Mouse (Mus musculus) midbrain, embryonic 10.5 days (tissue): ENCODE measurements around the gene Aqp8. TPM values are rescaled to one million over a fixed set of nuclear protein-coding genes. Genes with fewer than 3 reads are reported as not detected.

Experiments
- DNase-seq: peaks from one replicate; pipeline ENCODE4 v3.0.0-alpha.2; 2017; ENCODE audit warnings: low spot score
- H3K27ac ChIP-seq: fragments of 300-500 bp; sonication (generic); replicated peaks from 2 replicates; pipeline ENCODE4 v1.5.1; 2016; ENCODE audit warnings: mild to moderate bottlenecking
- H3K27me3 ChIP-seq: fragments of 300-500 bp; sonication (generic); 2 replicates; pipeline ENCODE4 v1.6.1; 2016; ENCODE audit warnings: low read depth, mild to moderate bottlenecking; ENCODE audit not compliant: poor library complexity, severe bottlenecking
- H3K36me3 ChIP-seq: fragments of 300-500 bp; sonication (generic); 2 replicates; pipeline ENCODE4 v1.6.1; 2016; ENCODE audit warnings: mild to moderate bottlenecking, moderate library complexity
- H3K4me1 ChIP-seq: fragments of 300-500 bp; sonication (generic); 2 replicates; pipeline ENCODE4 v1.6.1; 2016
- H3K4me3 ChIP-seq: fragments of 300-500 bp; sonication (generic); 2 replicates; pipeline ENCODE4 v1.5.1; 2016; ENCODE audit warnings: mild to moderate bottlenecking, moderate library complexity
- H3K9me3 ChIP-seq: fragments of 300-500 bp; sonication (generic); replicated peaks from 2 replicates; pipeline ENCODE4 v1.6.1; 2016; ENCODE audit warnings: mild to moderate bottlenecking
- WGBS: fragments of 180-500 bp; shearing (Covaris S2); methylation state at CpG from one replicate; pipeline ENCODE4 v1.1.7; 2016; 5-methylcytosine and 5-hydroxymethylcytosine counted together
- polyA plus RNA-seq: library from polyadenylated mRNA; unstranded; fragments of >200 nt; fragmentation: Nextera tagmentation; extraction: Ambion mirVana; gene quantifications from 2 replicates; pipeline ENCODE4 v1.2.1, GENCODE M21; 2016

Gene Aqp8
- polyA plus RNA-seq, result 0.41 and 1.1 TPM in 2 replicates

- Histone ChIP-seq H3K36me3 (no peaks in the 10 kb centered on the region), H3K27me3 (no peaks in the 10 kb centered on the region), H3K4me1 (no peaks in the 10 kb centered on the region), H3K4me3 (no peak within 1 kb of the TSS), H3K9me3 (no peaks in the 10 kb centered on the region), H3K27ac (no peak within 1 kb of the TSS)
- DNase-seq, result no peak
- 85% methylated on average over 9 of the region's 9 CpGs for WGBS
Observed at GRCm38 (mm10) chr7:123462070-123462501, at the start of gene Aqp8. TSS of gene Aqp8 (plus strand) at chr7:123462291.

DNA sequence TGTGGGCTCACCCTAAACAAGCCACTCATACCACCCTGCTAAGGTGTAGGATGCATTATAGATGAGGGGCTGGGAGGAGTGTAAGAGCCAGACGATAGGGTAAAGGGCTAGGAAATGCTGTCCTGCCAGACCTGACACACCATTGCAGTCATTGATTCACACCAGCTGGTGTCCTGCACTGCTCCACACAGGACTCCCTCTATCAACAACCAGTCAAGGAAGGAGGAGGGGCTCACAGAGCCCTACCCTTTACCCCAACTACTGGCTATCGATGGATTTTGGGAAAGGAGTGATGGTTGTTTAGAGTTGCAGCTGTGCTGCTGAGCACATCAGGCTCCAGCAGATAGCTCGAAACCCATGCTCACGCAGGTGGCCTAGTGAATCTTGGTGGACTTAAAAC lies 45.3 kb upstream of the Aqp8 start:
- H3K4me1 ChIP-seq, result no peaks in the 10 kb centered on the region
- H3K4me3 ChIP-seq, result no peak overlapping the region
- H3K9me3 ChIP-seq, result no peaks in the 10 kb centered on the region
- 85% methylated on average over 4 of the region's 4 CpGs for WGBS
- peaks cover 58% of the 10 kb centered on the region for H3K36me3 ChIP-seq
- DNase-seq, result no peak
- no peak overlapping the region for H3K27ac ChIP-seq
- H3K27me3 ChIP-seq, result no peaks in the 10 kb centered on the region

DNA sequence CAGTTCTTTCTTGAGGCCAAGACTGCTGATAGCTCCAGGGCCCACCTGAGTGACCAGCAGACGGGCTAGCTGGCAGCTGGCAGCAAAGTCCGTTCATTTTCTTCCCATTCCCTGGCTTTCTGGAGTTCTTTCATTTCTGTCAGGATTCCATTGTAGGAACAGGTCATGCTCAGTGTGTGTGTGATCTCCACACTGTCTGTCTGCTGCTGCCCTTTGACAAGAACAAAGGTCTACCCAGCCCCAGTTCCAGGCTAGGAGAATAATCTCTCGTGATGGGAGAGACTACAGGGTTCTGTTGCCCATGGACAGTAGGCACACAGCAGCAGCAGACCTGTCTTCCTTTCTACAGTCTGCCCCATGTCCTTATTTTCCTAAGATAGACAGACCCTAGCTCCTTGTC lies 44.4 kb upstream of the Aqp8 start:
- Histone ChIP-seq H3K36me3 (peaks cover 60% of the 10 kb centered on the region), H3K4me3 (no peak overlapping the region), H3K4me1 (no peaks in the 10 kb centered on the region), H3K9me3 (no peaks in the 10 kb centered on the region), H3K27ac (no peak overlapping the region), H3K27me3 (no peaks in the 10 kb centered on the region)
- DNase-seq, result no peak
- WGBS, result 91% methylated on average over 3 of the region's 3 CpGs

DNA sequence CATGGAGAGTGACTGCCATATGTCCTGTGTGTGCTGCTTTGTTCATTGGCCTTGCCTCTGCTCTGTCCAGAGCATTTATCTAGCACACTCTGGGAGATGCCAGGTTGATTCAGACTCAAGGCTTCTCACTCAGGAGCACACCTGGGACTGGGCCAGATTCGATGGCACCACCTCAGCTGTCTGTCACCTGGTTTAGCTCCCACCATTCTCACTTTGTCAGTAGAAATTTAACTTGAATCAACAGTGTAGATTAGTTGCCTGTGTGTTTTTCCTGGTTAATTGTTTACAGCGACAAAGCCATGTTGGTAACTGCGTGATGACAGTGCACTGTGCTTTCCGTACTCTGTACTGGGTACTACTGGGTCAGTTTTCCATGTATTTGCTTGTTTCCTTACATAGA lies 42.1 kb upstream of the Aqp8 start:
- no peak overlapping the region for H3K4me3 ChIP-seq
- peaks cover 68% of the 10 kb centered on the region for H3K36me3 ChIP-seq
- no peaks in the 10 kb centered on the region for H3K4me1 ChIP-seq
- WGBS, result 95% methylated on average over 4 of the region's 4 CpGs
- no peak for DNase-seq
- H3K27me3 ChIP-seq, result no peaks in the 10 kb centered on the region
- no peaks in the 10 kb centered on the region for H3K9me3 ChIP-seq
- H3K27ac ChIP-seq, result no peak overlapping the region

DNA sequence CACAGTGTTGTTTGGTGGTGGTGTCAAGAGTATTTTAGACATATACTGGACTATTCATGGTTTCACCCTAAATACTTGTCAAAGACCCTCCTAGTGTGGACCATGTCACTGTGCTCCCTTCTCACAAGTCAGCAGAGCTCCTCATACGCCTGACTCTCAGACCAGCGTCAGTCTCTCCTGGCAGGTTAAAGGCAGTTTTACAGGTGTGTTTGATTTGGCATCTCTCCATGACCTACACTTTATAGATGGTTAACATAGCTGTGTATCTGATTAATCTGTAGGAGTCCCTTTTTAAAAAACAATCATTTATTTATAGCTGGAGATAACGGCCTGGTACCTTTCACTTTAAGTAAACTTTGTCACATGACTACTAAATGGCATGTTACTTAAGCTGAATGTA lies 40.1 kb upstream of the Aqp8 start:
- WGBS, result 95% methylated on average over 3 of the region's 3 CpGs
- peaks cover 77% of the 10 kb centered on the region for H3K36me3 ChIP-seq

GRCm38 (mm10) chr7:123424281-123424680 lies 37.8 kb upstream of the Aqp8 start:
- DNase-seq, result no peak
- Histone ChIP-seq H3K9me3 (no peaks in the 10 kb centered on the region), H3K27ac (no peak overlapping the region), H3K4me1 (no peaks in the 10 kb centered on the region), H3K4me3 (no peak overlapping the region), H3K27me3 (no peaks in the 10 kb centered on the region), H3K36me3 (peaks cover 75% of the 10 kb centered on the region)
- WGBS, result 93% methylated on average over 6 of the region's 6 CpGs

More for the DNA sequence above, 40.1 kb upstream of the Aqp8 start:
- Histone ChIP-seq H3K4me1 (no peaks in the 10 kb centered on the region), H3K9me3 (no peaks in the 10 kb centered on the region), H3K27ac (no peak overlapping the region), H3K4me3 (no peak overlapping the region), H3K27me3 (no peaks in the 10 kb centered on the region)
- DNase-seq, result no peak

DNA sequence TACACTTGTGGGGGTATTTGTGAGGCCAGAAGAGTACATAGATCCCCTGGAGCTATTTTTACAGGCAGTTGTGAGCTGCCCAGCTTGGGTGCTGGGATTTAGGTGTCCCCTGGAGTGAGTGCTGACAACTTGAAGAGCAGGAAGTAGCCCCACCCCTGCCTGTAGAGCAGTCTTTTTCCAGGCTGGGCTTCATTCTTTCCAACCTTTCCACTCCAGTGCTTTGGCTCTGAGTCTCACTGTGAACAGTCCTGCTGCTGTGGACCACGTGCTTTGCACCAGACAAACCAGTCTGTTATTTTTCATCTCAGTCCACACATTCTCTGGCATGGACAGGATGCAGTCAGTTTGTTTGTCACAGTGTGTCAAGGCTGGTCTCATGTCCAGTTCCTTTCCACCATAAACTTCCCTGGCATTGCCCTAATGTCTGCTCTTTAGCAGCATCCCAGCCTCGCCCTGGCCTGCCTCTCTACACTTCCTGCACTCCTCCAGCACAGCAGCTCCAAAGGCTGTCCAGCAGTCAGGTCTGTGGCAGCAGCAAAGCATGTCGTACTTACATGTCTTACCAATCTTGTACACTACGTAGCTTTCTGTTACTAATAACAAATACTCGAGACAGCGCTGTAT lies 36.8 kb upstream of the Aqp8 start:
- H3K27me3 ChIP-seq, result no peaks in the 10 kb centered on the region
- no peak overlapping the region for H3K4me3 ChIP-seq
- no peaks in the 10 kb centered on the region for H3K4me1 ChIP-seq
- no peak for DNase-seq
- H3K27ac ChIP-seq, result no peak overlapping the region
- H3K36me3 ChIP-seq, result peaks cover 73% of the 10 kb centered on the region
- 85% methylated on average over 6 of the region's 6 CpGs for WGBS
- H3K9me3 ChIP-seq, result no peaks in the 10 kb centered on the region

DNA sequence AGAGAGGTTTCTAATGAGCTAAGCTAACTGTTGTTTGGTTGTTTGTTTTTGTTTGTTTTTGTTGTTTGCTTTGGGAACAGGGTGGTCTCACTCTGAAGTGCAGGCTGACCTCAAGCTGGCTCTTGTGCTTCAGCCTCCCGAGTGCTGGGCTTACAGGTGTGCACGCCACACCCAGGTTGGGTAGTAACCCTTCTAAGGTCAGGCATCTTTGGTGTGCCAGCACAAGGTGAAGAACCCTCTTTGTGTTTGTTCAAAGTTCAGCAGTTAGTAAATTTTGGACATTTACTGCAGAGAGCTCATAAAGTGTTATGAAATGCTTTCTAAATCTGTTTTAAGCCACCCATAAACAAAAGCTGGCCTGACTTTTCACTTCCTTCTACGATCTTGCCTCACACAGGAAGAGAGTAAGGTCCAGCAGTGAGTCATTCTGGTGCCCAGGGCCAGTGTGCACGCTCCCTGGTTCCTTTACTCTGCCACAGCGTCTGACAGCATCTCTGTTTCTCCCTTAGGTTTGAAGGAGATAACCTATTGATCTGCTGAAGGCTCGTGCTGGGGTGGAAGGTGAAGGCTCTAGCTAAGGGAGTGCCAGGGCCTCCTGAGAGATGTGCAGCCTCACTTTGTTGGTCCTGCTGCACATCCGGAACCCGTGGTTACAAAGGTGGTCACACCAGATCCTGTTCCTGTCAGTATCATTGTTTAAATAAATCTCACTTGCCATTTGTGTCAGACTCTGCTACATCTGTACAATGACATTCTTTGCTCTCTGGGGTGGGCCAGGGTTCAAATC lies 32.3 kb upstream of the Aqp8 start:
- Histone ChIP-seq H3K36me3 (peaks cover 54% of the 10 kb centered on the region), H3K4me1 (peaks cover 3% of the 10 kb centered on the region; the same call in 1 of the 2 replicates), H3K4me3 (no peak overlapping the region), H3K9me3 (0 out of 2 replicates have a peak, but pooled peaks cover 4% of the 10 kb centered on the region), H3K27me3 (no peaks in the 10 kb centered on the region), H3K27ac (no peak overlapping the region)
- 89% methylated on average over 8 of the region's 8 CpGs for WGBS
- DNase-seq, result no peak

DNA sequence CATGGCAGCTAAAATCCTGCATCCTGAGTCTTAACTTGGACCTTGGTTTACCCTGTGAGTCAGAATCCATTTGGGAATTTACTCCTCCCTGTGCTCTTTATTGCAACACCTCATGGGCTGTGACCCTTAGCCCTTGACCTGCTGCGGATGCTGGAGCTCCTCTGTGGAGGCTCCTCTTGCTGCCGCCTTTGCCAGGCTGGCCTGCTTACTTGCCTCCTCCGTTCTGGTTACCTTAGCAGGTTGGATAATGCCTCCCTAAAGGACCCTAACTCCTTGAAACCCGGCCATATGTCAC lies 31.7 kb upstream of the Aqp8 start:
- H3K27ac ChIP-seq, result no peak overlapping the region
- H3K4me1 ChIP-seq, result peaks cover 3% of the 10 kb centered on the region; the same call in 1 of the 2 replicates
- DNase-seq, result no peak
- 91% methylated on average over 4 of the region's 4 CpGs for WGBS
- H3K4me3 ChIP-seq, result no peak overlapping the region
- H3K36me3 ChIP-seq, result peaks cover 53% of the 10 kb centered on the region
- no peaks in the 10 kb centered on the region for H3K27me3 ChIP-seq
- 0 out of 2 replicates have a peak, but pooled peaks cover 4% of the 10 kb centered on the region for H3K9me3 ChIP-seq

DNA sequence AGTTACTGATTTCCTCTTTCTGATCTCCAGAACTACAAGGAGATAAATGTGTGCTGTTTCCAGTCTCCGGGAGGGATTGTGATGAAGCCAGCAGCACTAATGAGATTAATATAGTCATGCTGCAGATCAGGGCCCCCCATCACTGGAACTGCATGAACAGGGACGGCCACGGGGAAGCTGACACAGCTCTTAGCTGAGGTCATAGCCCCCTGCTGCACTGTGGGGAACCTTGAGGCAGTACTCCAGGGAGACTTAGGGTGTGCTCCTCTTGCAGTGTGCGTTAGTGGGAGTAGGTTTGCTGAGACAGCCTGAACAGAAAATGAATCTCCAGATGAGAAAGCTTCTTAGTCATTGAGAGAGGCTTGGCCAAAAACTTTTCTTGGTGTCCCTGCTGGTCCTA lies 30.9 kb upstream of the Aqp8 start:
- WGBS, result 77% methylated on average over 4 of the region's 4 CpGs
- no peak overlapping the region for H3K4me3 ChIP-seq
- H3K9me3 ChIP-seq, result 0 out of 2 replicates have a peak, but pooled peaks cover 4% of the 10 kb centered on the region
- no peak for DNase-seq
- H3K4me1 ChIP-seq, result peaks cover 3% of the 10 kb centered on the region; the same call in 1 of the 2 replicates
- peaks cover 45% of the 10 kb centered on the region for H3K36me3 ChIP-seq
- H3K27me3 ChIP-seq, result no peaks in the 10 kb centered on the region
- H3K27ac ChIP-seq, result no peak overlapping the region

- no peaks in the 10 kb centered on the region for H3K4me1 ChIP-seq
- H3K36me3 ChIP-seq, result no peaks in the 10 kb centered on the region
- H3K9me3 ChIP-seq, result no peaks in the 10 kb centered on the region
- no peak overlapping the region for H3K4me3 ChIP-seq
- H3K27me3 ChIP-seq, result no peaks in the 10 kb centered on the region
- H3K27ac ChIP-seq, result no peak overlapping the region
- WGBS, result 87% methylated on average over 1 of the region's 1 CpGs
- DNase-seq, result no peak
Observed at GRCm38 (mm10) chr7:123442079-123442478, 20.0 kb upstream of the Aqp8 start.

GRCm38 (mm10) chr7:123448794-123449193 lies 13.3 kb upstream of the Aqp8 start:
- Histone ChIP-seq H3K4me1 (no peaks in the 10 kb centered on the region), H3K36me3 (no peaks in the 10 kb centered on the region), H3K27ac (no peak overlapping the region), H3K27me3 (no peaks in the 10 kb centered on the region), H3K4me3 (no peak overlapping the region), H3K9me3 (no peaks in the 10 kb centered on the region)
- 90% methylated on average over 2 of the region's 2 CpGs for WGBS
- no peak for DNase-seq

DNA sequence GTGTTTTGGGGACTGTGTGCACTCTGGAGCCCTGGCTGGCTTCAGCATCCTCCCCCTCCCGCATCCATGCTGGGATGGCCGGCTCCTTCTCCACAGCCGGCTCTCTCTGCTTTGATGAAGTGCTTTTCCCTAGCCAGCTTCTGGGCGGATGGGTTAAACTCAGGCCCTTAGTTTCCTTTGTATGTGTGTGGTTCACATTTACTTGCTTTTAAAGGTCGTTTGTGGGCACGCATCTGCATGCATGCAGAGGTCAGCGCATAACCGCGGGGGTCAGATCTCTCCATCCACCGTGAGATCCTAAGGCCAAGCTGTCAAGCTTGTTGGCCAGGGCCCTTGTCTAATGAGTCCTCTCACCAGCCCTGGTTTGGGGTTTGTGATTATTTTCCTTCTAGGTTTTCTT lies 12.4 kb upstream of the Aqp8 start:
- no peak for DNase-seq
- 72% methylated on average over 10 of the region's 10 CpGs for WGBS
- no peaks in the 10 kb centered on the region for H3K9me3 ChIP-seq

More for the DNA sequence above, 12.4 kb upstream of the Aqp8 start:
- H3K4me3 ChIP-seq, result no peak overlapping the region
- H3K27ac ChIP-seq, result no peak overlapping the region
- no peaks in the 10 kb centered on the region for H3K4me1 ChIP-seq
- H3K27me3 ChIP-seq, result no peaks in the 10 kb centered on the region
- no peaks in the 10 kb centered on the region for H3K36me3 ChIP-seq
